Mouse (Mus musculus): ENCODE data around the gene Nr6a1. TPM values are rescaled to one million over a fixed set of nuclear protein-coding genes. Genes with fewer than 3 reads are reported as not detected.
A peak's percentile ranks its signal among the peaks of the same experiment; 100 is the strongest.

The Nr6a1 gene
- 1.2 and 1.3 TPM in 2 replicates for polyA plus RNA-seq (2016; fragmentation: Nextera tagmentation; extraction: Ambion mirVana)

DNA sequence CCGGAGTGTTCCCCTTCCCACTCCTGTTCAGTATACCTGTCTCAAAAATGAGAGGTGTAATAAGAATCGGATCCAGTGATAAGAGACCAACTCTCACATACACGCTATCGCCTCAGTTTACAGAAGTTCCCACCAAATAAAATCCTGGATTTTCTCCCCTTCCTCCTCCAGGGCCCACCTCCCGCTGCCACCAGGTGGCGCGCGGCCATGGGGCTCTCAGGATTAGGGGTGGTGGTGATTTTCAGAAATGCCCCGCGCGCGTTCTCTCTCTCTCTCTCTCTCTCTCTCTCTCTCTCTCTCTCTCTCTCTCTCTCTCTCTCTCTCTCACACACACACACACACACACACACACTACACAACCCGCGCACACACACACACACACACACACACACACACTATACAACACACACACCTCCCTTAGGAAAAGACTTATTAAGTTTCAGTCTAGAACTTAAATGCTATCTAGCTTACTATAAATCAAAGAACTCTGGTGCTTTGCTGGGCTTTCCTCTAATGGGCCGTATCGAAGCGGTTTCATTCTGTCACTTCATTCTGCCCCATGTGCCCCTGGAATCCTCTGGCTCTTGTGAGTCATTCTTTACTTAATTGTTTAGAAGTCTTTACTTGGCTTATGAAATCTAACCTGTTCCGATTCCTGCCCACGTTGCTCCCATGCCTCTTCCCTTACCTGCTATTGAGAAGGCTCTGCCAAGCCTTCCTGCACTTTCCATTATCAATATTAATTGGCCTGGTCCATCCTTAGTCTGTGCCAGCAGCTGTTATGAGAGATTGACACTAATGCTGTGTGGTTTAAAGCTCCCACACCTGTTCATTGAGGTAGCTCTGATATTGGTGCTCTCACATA lies at the start of gene Nr6a1:
TSS of gene Nr6a1 (minus strand) at position 574 of the 865 bp plus-strand sequence.
- H3K36me3 ChIP-seq = no peaks in the 10 kb centered on the region
- H3K4me1 ChIP-seq (replicated peaks) = peaks cover 16% of the 10 kb centered on the region; the same call in 1 of the 2 replicates
- H3K9ac ChIP-seq = peak within 1 kb of the TSS; percentile 17
- peak within 1 kb of the TSS; percentile 46 for H3K4me3 ChIP-seq
- H3K9me3 ChIP-seq (replicated peaks) = no peaks in the 10 kb centered on the region
- H3K4me2 ChIP-seq = peak within 1 kb of the TSS; percentile 78
- 0 out of 2 replicates have a peak, but pooled peaks have one; percentile 34 for ATAC-seq (ENCODE audit: insufficient number of reproducible peaks, low FRiP score)
- 8% methylated on average over 17 of the region's 19 CpGs for WGBS
- 0 out of 2 replicates have a peak within 1 kb of the TSS, but pooled peaks have one; percentile 8 for H3K27ac ChIP-seq (ENCODE audit: poor library complexity, severe bottlenecking)
- peaks cover 9% of the 10 kb centered on the region for H3K27me3 ChIP-seq (replicated peaks)

DNA sequence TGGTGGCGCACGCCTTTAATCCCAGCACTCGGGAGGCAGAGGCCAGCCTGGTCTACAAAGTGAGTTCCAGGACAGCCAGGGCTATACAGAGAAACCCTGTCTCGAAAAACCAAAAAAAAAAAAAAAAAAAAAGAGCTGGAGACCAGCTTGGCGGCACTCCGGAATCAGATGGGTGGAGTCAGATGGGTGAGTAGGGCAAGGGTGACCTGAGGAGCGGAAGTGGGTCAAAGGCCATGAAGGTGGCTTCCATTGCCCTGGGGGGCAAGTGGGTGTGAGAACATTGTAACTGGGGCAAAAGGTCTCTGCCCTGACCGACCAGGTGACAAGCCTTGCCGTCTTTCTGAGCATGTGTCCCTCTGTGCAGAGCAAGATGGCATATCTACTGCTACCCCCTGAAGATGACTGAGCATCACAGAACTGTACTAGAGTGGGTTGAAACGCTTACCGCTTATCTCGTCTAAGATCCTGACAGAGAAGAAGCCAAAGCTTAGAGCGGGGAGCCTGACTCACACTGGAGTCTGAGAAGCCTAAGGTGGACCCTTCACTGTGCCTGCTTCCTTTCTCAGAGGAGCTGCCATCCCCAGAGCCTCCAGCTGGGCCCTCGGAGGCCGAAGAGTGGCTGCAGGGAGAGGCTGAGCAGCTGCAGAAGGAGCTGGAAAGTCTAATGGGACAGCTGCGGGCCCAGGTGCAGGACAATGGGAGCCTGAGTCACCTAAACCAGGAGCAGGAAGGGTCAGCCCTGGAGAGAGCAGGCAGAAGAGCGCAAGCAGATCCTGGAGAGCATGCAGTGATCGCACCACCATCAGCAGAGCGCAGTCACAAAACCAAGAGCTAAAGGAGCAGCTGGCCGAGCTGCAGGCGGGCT lies 48.7 kb upstream of the Nr6a1 start:
- no peaks in the 10 kb centered on the region for H3K9me3 ChIP-seq (replicated peaks)
- no peak overlapping the region for H3K9ac ChIP-seq
- no peak overlapping the region for H3K4me2 ChIP-seq
- H3K4me1 ChIP-seq (replicated peaks) = 0 out of 2 replicates have a peak, but pooled peaks cover 3% of the 10 kb centered on the region
- H3K27me3 ChIP-seq (replicated peaks) = 0 out of 2 replicates have a peak, but pooled peaks cover 8% of the 10 kb centered on the region
- H3K36me3 ChIP-seq = no peaks in the 10 kb centered on the region
- WGBS = 70% methylated on average over 21 of the region's 21 CpGs
- ATAC-seq (ENCODE audit: insufficient number of reproducible peaks, low FRiP score) = no peak; the same call in 1 of the 2 replicates
- H3K27ac ChIP-seq (ENCODE audit: poor library complexity, severe bottlenecking) = no peak overlapping the region
- H3K4me3 ChIP-seq = no peak overlapping the region

DNA sequence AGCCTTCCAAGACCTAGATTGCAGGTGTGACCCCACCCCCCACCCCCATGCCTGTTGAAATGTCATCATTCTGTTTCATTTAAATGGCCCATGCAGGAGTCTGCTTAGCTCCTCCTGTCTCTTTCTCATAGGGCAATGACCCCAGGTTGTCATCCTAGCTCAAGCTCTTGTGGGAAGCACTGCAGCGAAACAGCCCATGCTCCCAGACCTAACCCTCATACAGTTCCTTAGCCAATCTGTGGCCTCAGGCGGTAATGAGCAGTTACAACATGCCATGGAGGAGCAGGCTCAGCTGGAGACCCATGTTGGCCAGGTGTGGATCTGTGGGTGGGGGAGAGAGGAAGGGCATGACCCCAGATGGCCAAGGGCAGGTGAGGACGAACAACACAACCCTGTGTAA lies 47.7 kb upstream of the Nr6a1 start:
- no peaks in the 10 kb centered on the region for H3K36me3 ChIP-seq
- H3K27me3 ChIP-seq (replicated peaks) = 0 out of 2 replicates have a peak, but pooled peaks cover 8% of the 10 kb centered on the region
- H3K9ac ChIP-seq = no peak overlapping the region
- no peak overlapping the region for H3K27ac ChIP-seq (ENCODE audit: poor library complexity, severe bottlenecking)
- 0 out of 2 replicates have a peak, but pooled peaks cover 3% of the 10 kb centered on the region for H3K4me1 ChIP-seq (replicated peaks)
- H3K4me3 ChIP-seq = no peak overlapping the region
- ATAC-seq (ENCODE audit: insufficient number of reproducible peaks, low FRiP score) = no peak
- H3K9me3 ChIP-seq (replicated peaks) = no peaks in the 10 kb centered on the region
- H3K4me2 ChIP-seq = no peak overlapping the region
- WGBS = 74% methylated on average over 3 of the region's 3 CpGs

DNA sequence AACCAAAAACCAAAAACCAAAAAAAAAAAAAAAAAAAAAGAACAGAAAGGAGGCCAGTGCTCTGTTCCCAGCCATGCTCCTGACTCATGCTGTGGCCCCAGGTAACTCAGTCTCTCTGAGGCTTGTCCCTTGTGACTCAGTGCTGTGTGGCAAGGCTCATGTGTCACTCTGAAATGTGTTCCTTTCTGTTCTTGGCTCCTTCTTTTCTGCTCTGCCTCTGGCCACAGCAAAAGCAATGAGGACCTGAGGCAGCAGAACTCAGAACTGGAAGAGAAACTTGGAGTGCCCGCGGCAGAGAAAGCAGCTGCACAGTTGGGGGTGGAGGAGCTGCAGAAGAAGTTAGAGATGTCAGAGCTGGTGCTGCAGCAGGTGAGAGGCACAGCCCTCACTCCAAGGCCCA lies 46.7 kb upstream of the Nr6a1 start:
- Histone ChIP-seq H3K4me1 (replicated peaks) (0 out of 2 replicates have a peak, but pooled peaks cover 3% of the 10 kb centered on the region), H3K9me3 (replicated peaks) (no peaks in the 10 kb centered on the region), H3K4me3 (no peak overlapping the region), H3K27ac (ENCODE audit: poor library complexity, severe bottlenecking) (no peak overlapping the region), H3K36me3 (no peaks in the 10 kb centered on the region), H3K27me3 (replicated peaks) (0 out of 2 replicates have a peak, but pooled peaks cover 4% of the 10 kb centered on the region), H3K4me2 (no peak overlapping the region), H3K9ac (no peak overlapping the region)
- no peak for ATAC-seq (ENCODE audit: insufficient number of reproducible peaks, low FRiP score)
- WGBS = 38% methylated on average over 2 of the region's 2 CpGs

DNA sequence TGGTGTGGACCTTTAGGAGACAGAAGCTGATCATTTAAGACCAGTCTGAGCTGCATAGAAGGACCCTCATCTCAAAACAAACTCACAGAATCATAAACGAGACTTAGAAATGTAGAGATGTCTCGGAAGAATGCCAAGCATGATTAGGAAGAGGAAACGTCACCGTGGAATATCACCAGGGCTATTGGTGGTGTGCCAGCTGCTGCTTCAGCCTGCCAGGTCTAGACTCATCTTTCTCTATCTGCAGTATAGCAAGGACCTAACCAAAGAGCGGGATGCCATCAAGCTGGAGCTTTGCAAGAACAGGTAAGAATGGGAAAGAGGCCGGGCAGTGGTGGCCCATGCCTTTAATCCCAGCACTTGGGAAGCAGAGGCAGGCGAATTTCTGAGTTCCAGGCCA lies 46.2 kb upstream of the Nr6a1 start:
- Histone ChIP-seq H3K4me3 (no peak overlapping the region), H3K9me3 (replicated peaks) (no peaks in the 10 kb centered on the region), H3K9ac (no peak overlapping the region), H3K27ac (ENCODE audit: poor library complexity, severe bottlenecking) (no peak overlapping the region), H3K4me1 (replicated peaks) (0 out of 2 replicates have a peak, but pooled peaks cover 3% of the 10 kb centered on the region), H3K27me3 (replicated peaks) (0 out of 2 replicates have a peak, but pooled peaks cover 4% of the 10 kb centered on the region), H3K4me2 (no peak overlapping the region), H3K36me3 (no peaks in the 10 kb centered on the region)
- ATAC-seq (ENCODE audit: insufficient number of reproducible peaks, low FRiP score) = no peak
- 64% methylated on average over 7 of the region's 7 CpGs for WGBS

DNA sequence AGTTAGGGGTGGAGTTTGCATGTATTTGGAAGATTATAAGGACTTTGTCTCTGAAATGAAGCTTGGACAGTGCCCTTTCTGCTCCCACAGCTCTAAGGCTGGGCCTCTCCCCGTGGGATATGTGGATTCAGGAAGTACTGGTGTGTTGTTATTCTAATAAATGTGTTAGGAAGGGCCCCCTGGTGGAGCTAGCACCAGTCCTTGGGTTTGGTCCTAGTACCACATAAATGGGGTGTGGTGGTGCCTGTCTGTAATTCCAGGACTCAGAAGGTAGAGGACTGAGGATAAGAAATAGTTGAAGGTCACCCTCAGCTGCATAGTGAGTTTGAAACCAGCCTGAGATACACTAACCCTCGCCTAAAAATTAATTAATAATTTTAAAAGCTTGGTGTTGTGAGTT lies 45.7 kb upstream of the Nr6a1 start:
- no peaks in the 10 kb centered on the region for H3K36me3 ChIP-seq
- 0 out of 2 replicates have a peak, but pooled peaks cover 4% of the 10 kb centered on the region for H3K27me3 ChIP-seq (replicated peaks)
- 0 out of 2 replicates have a peak, but pooled peaks cover 3% of the 10 kb centered on the region for H3K4me1 ChIP-seq (replicated peaks)
- no peaks in the 10 kb centered on the region for H3K9me3 ChIP-seq (replicated peaks)
- H3K4me2 ChIP-seq = no peak overlapping the region
- ATAC-seq (ENCODE audit: insufficient number of reproducible peaks, low FRiP score) = no peak
- 30% methylated on average over 2 of the region's 2 CpGs for WGBS
- H3K4me3 ChIP-seq = no peak overlapping the region
- no peak overlapping the region for H3K27ac ChIP-seq (ENCODE audit: poor library complexity, severe bottlenecking)
- H3K9ac ChIP-seq = no peak overlapping the region

DNA sequence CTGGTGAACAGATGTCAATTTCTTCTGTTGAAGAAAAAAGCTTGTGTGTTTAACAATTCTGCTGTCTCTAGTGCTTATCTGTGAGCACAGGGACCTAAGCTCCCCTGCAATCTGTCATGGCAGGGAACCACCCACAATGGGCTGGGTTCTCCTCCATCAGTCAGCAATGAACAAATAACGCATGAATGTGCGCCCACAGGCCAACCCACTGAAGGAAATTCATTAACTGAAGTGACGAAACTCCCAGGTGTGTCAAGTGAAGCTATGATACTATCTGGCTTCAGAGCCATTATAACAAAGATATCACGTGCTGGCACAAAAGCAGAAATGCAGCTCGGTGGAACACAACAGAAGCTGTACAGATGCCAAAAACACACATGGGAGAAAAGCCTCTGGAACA lies 42.6 kb upstream of the Nr6a1 start:
- no peak overlapping the region for H3K4me2 ChIP-seq
- H3K4me1 ChIP-seq (replicated peaks) = 0 out of 2 replicates have a peak, but pooled peaks cover 3% of the 10 kb centered on the region
- H3K9ac ChIP-seq = no peak overlapping the region
- ATAC-seq (ENCODE audit: insufficient number of reproducible peaks, low FRiP score) = no peak
- H3K9me3 ChIP-seq (replicated peaks) = no peaks in the 10 kb centered on the region
- 0 out of 2 replicates have a peak, but pooled peaks cover 4% of the 10 kb centered on the region for H3K27me3 ChIP-seq (replicated peaks)
- no peak overlapping the region for H3K4me3 ChIP-seq
- no peak overlapping the region for H3K27ac ChIP-seq (ENCODE audit: poor library complexity, severe bottlenecking)
- H3K36me3 ChIP-seq = no peaks in the 10 kb centered on the region
- WGBS = 68% methylated on average over 5 of the region's 5 CpGs

DNA sequence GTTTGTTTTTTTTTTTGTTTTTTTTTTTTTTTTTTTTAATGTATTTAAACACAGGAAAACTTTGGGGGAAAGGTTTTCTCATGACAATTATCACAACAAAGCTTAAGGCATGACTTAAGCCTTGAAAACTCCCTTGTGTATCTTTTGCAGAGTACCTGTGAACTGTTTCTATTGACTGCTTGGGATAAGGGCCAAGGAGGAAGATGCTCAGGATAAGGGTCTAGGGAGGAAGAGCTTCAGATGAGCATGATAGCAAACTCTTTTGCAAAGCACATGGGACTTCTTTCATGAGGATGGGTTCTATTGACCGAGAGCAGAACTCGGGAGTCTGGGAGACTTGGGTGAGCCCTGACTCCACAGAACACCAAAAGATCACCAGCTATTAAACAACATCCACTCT lies 42.2 kb upstream of the Nr6a1 start:
- H3K4me1 ChIP-seq (replicated peaks) = 0 out of 2 replicates have a peak, but pooled peaks cover 3% of the 10 kb centered on the region
- H3K9me3 ChIP-seq (replicated peaks) = no peaks in the 10 kb centered on the region
- H3K36me3 ChIP-seq = no peaks in the 10 kb centered on the region
- WGBS = 84% methylated on average over 2 of the region's 2 CpGs
- H3K9ac ChIP-seq = no peak overlapping the region
- H3K4me3 ChIP-seq = no peak overlapping the region
- no peak overlapping the region for H3K27ac ChIP-seq (ENCODE audit: poor library complexity, severe bottlenecking)
- 0 out of 2 replicates have a peak, but pooled peaks cover 4% of the 10 kb centered on the region for H3K27me3 ChIP-seq (replicated peaks)
- no peak for ATAC-seq (ENCODE audit: insufficient number of reproducible peaks, low FRiP score)
- H3K4me2 ChIP-seq = no peak overlapping the region

DNA sequence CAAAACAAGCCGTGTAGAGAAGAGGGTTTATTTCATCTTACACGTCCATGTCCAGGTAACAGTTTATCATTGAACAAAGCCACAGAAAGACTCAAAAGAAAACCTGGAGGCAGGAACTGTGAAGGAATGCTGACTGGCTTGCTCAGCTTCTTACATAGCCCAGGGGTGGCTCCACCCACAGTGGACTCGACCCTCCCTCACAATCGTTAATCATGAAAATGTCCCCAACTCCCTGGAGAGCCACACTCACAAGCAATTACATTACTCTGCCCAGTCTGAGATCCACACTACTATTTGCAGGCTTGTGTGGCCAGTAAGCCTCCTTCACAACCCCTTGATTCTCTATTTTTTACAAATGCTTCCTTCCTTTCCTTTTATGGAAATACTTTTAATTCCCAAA lies 36.7 kb upstream of the Nr6a1 start:
- Histone ChIP-seq H3K27ac (ENCODE audit: poor library complexity, severe bottlenecking) (no peak overlapping the region), H3K9ac (no peak overlapping the region), H3K4me2 (no peak overlapping the region), H3K9me3 (replicated peaks) (no peaks in the 10 kb centered on the region), H3K27me3 (replicated peaks) (no peaks in the 10 kb centered on the region), H3K4me3 (no peak overlapping the region), H3K4me1 (replicated peaks) (no peaks in the 10 kb centered on the region), H3K36me3 (peaks cover 6% of the 10 kb centered on the region; the same call in 1 of the 2 replicates)
- WGBS = 34% methylated on average over 4 of the region's 4 CpGs
- no peak for ATAC-seq (ENCODE audit: insufficient number of reproducible peaks, low FRiP score)

DNA sequence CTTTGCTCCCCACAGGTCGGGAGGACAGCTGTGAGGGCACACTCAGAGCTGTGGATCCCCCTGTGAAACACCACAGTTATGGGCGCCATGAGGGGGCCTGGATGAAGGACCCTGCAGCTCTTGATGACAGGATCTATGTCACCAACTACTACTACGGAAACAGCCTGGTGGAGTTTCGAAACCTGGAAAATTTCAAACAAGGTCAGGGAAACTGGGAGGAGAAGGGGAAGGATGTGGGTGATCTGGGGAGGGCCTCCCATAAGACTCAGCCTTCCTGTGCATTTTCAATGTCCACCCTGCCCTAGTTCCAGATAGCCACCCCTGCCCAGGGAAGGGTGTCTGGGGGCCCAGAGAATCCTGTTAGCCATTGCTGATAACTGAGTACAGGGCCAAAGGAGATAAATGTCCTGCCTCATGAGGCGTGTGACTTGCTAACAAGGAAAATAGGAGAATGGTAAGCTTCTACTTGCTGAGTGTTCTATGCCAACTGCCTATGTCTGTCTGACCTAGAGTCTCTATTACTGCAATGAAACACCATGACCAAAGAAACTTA lies 30.3 kb upstream of the Nr6a1 start:
- 61% methylated on average over 5 of the region's 5 CpGs for WGBS
- peaks cover 3% of the 10 kb centered on the region; the same call in 1 of the 2 replicates for H3K9me3 ChIP-seq (replicated peaks)
- no peak overlapping the region for H3K9ac ChIP-seq
- no peaks in the 10 kb centered on the region for H3K27me3 ChIP-seq (replicated peaks)
- 0 out of 2 replicates have a peak overlapping the region, but pooled peaks have one; percentile 18 for H3K27ac ChIP-seq (ENCODE audit: poor library complexity, severe bottlenecking)
- H3K4me2 ChIP-seq = no peak overlapping the region
- H3K4me3 ChIP-seq = no peak overlapping the region
- H3K36me3 ChIP-seq = peaks cover 6% of the 10 kb centered on the region; the same call in 1 of the 2 replicates
- 0 out of 2 replicates have a peak, but pooled peaks have one; percentile 33 for ATAC-seq (ENCODE audit: insufficient number of reproducible peaks, low FRiP score)
- no peaks in the 10 kb centered on the region for H3K4me1 ChIP-seq (replicated peaks)

Data from heart, embryonic 12.5 days (tissue).